ENCODE assay signal across 14 mouse cellular contexts in the genomic region with DNA sequence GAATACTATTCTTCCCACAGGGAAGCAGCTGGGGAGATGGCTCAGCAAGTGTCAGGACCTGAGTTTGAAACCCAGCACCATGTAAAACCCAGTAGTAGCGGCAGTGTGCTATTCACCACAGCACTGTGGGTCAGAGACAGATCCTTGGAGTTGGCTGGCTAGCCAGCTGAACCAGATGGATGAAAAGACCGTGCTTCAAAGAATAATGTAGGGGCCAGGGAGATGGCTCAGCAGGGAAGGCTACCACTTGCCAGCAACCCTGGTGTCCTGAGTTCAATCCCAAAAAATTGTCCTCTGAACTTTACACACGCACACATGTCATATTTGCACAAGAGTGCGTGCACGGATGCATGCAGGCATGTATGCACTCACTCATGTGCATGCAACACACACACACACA.
DNase-seq lines count a peak whose midpoint lies in the region; ATAC-seq and TF ChIP-seq lines count a peak whose summit lies in the region.
"Had no signal": no experiment of that assay in that cellular context is flagged by ENCODE, and none has a peak within 500 bp of the region (broad histone marks: within the 10 kb centered on the region; RNA-seq: fewer than 3 reads in every experiment).

No protein-coding gene starts in this region.

- peaks cover 43% of the 10 kb centered on the region for H3K36me3 ChIP-seq in limb, embryonic 12.5 days

- peak overlapping the region; percentile 27 for H3K4me2 ChIP-seq in limb, embryonic 12.5 days
- H3K4me2 ChIP-seq: embryonic facial prominence, embryonic 13.5 days; lung, embryonic 15.5 days had no signal

- intact Hi-C loops in left cerebral cortex, adult 2 months (cut with DNase I) = no loop called here
- intact Hi-C loops in left cerebral cortex, postnatal 25 days (cut with DNase I) = no loop called here
- intact Hi-C loops in heart, postnatal 14 days (cut with DNase I) = no loop called here

- peak overlapping the region; percentile 2 for H3K27ac ChIP-seq in left cerebral cortex, adult 2 months
- peak overlapping the region; percentile 72 for H3K27ac ChIP-seq in limb, embryonic 12.5 days
- H3K27ac ChIP-seq: heart, embryonic 10.5 days had no signal

- peaks cover 18% of the 10 kb centered on the region for H3K4me1 ChIP-seq in limb, embryonic 12.5 days (replicated peaks)

- no peak overlapping the region for H3K4me3 ChIP-seq in left cerebral cortex, adult 2 months
- no peak overlapping the region for H3K4me3 ChIP-seq in limb, embryonic 12.5 days (replicated peaks)
- H3K4me3 ChIP-seq: embryonic facial prominence, embryonic 13.5 days; heart, embryonic 10.5 days; lung, embryonic 15.5 days had no signal

- peak; percentile 38 to 49 for DNase-seq in cerebellum, postnatal 25 days
- no peak for DNase-seq in left cerebral cortex, adult 2 months (ENCODE audit: extremely low spot score in 1 of 2, low spot score in 2 of 2)
- DNase-seq in left cerebral cortex, postnatal 25 days (ENCODE audit: low spot score in 2 of 2) = no peak
- DNase-seq in cerebellum, postnatal 36 days = peak; percentile 15 to 25
- DNase-seq in heart, postnatal 14 days = no peak
- DNase-seq in adrenal gland, adult 2 months = no peak
- DNase-seq: kidney, postnatal 4 days; right cerebral cortex, postnatal 25 days had no signal

- H3K9ac ChIP-seq in limb, embryonic 12.5 days (replicated peaks) = no peak overlapping the region
- H3K9ac ChIP-seq: embryonic facial prominence, embryonic 13.5 days; lung, embryonic 15.5 days had no signal

- H3K9me3 ChIP-seq in limb, embryonic 12.5 days = no peaks in the 10 kb centered on the region
- H3K9me3 ChIP-seq: embryonic facial prominence, embryonic 13.5 days; heart, embryonic 10.5 days; lung, embryonic 15.5 days had no signal

- ATAC-seq in cerebellum, adult (ENCODE audit: insufficient number of reproducible peaks, low FRiP score, low TSS enrichment) = no peak
- no peak for ATAC-seq in limb, embryonic 12.5 days (ENCODE audit: insufficient number of reproducible peaks, insufficient read depth, low FRiP score, low TSS enrichment, low read depth)
- ATAC-seq: inflammation-experienced regulatory T-cells, adult 6 months had no signal

- 80% methylated on average over 5 of the region's 5 CpGs for WGBS in limb, embryonic 12.5 days

- TF ChIP-seq CTCF in left cerebral cortex, adult 2 months (IDR thresholded peaks at IDR 0.05) = no peak

- no peaks in the 10 kb centered on the region for H3K27me3 ChIP-seq in limb, embryonic 12.5 days
- H3K27me3 ChIP-seq: embryonic facial prominence, embryonic 13.5 days; lung, embryonic 15.5 days had no signal

Comparison
In these comparisons a context has a peak if more than half of its experiments do, and no peak if none do; other contexts are left out.
1. DNase-seq: peak in cerebellum, postnatal 25 days (2 of 2) and cerebellum, postnatal 36 days (2 of 2); none in left cerebral cortex, adult 2 months (0 of 2), left cerebral cortex, postnatal 25 days (0 of 2), heart, postnatal 14 days (0 of 2) and adrenal gland, adult 2 months (single experiment).